Mouse (Mus musculus) cerebellum, postnatal 25 days (tissue): ENCODE data around the gene Abcf2.

Experiments used
- DNase-seq, 2 experiments: peaks; one replicate each; pipeline ENCODE4 v3.0.0; 2021; ENCODE audit warnings: mixed read lengths in 2 of 2

The Abcf2 gene

DNA sequence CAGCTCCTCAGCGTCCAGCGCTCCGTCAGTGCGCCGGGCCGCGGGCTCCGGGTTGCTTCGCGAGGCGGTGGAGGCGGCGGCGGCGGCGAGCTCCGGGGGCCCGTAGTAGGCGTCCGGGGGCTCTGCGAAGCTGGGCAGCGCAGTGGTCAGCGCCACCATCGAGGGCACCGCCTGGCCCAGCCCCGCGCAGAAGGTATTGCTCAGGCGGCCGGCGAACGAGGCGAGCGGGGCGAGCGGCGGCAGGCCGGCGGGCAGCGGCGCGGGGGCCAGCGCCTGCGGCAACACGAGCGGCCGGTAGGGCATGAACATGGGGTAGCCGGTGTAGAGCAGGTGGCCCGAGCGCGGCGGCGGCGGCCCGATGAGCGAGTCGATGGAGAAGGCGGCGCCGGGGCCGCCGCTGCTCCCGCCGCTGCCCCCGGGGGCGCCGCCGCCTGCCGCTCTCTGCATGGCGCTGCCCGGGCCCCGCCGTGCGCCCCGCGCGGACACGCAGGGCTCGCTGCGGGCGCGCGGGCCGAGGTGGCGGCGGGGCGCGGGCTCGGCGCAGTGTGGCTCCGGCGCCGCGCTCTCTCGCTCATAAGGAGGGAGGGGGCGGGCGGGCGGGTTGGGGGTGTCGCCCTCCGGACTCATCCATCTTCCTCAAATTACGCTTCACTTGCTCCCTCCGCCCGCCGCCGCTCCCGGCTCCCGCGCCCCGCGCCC lies 50.9 kb downstream of the Abcf2 start:
- DNase-seq = peak in 1 of 2 experiments; percentile 40

DNA sequence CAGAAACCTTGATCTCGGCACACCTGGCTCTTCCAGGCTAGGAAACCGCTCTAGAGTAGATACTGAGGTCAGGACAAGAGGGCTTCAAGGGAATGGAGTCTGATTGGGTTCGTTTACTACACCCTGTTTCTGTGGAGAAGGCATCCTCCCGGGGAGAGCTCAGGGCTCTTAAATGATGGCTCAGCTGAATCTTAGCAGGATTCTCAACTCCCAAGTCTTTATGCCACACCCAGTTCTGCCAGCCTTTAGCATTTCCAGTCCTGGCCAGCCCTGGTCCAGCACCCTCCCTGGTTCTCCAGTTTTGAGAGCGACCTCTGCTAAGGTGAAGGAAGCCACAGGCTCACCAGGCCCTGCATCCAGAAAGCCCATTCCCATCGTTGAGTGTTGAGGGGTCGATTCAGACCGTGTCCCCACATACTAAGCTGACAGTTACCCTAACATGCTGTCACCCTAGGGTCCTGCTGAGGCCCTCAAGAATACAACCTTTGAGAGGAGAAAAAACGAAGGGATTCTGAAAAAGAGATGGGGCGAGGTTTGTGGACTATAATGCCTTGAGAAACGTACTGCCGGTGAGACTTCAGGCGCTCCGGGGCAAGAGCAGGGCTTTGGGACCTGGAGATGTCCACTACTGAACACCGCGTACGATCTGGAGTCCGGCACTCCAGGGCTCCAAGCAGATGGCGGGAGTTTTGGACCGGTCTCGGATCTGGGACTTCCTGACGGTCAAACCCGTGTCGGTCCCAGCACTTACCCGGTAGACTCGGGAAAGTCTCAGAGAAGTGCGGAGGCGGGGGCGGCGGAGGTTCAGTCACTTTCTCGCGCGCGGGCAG lies 51.7 kb downstream of the Abcf2 start:
- DNase-seq = no peak

DNA sequence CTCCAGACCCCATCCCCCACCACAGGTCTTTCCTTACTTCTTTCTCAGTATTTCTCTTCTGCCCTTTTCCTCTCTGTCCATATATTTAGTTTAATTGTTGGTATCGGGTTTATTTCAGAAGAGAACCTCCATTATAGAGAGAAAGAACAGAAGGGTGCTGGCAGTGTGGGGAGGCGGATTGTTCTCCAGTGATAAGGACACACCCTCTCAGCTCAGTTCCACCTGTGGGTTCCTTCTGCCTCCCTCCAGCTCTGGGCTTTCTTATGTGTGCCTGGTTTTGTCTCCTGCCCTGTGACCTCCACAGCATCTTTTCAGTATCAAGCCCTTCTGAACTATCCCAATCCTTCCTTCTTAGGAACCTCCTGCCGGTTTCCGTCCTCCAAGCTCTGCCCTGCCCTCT lies 52.7 kb downstream of the Abcf2 start:
- DNase-seq = no peak

DNA sequence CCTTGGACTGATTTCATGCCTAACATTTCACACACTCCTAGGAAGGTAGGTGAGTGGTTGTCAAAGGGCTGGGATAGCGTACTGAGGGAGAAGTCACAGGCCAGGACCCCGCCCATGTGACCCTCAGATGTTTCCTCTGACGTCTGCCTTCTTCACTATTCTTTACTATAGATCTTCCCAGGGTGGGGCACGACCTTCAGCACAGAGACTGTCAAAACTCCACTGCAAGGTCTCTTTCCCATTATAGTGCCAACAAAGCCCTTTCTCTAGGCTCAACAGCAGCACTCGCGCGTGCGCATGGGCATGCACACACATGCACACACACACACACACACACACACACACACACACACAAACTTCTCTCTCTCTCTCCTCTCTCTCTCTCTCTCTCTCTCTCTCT lies 53.5 kb downstream of the Abcf2 start:
- no peak for DNase-seq

DNA sequence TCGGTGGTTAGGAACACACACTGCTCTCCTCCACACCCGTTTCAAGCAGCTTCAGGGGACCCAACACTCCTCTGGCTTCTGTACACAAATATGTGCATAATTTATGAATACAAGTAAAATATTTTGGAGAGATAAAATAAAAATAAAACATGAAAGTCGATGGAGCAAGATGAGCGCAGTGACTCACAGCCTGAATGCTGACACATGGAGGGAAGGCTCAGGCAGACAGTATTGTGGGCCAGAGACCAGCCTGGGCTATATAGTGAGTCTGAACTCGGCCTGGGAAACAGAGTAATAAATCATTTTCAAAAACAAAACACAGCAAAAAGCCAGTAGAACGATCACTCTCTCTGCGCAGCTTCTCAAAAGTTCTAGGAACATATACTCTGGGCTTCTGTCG lies 55.9 kb downstream of the Abcf2 start:
- DNase-seq = no peak
